Mouse (Mus musculus) MEL (cell line): ENCODE measurements around the gene Rgl3. TPM values are rescaled to one million over a fixed set of nuclear protein-coding genes. Genes with fewer than 3 reads are reported as not detected.

Source experiments
- DNase-seq: peaks from one replicate; pipeline ENCODE4 v3.0.0; 2011; ENCODE audit warnings: low read depth, low spot score
- H3K27ac ChIP-seq: 2 replicates; pipeline ENCODE4 v1.5.1; 2012; ENCODE audit warnings: low read depth, mild to moderate bottlenecking, control low read depth, low read length, moderate library complexity; ENCODE audit not compliant: control insufficient read depth
- H3K27me3 ChIP-seq, 2 experiments: fragments of 150-350 bp in 1 of 2; sonication (generic) in 1 of 2; 2 replicates each; pipeline ENCODE4 v1.6.1; 2012; ENCODE audit warnings: low read length in 2 of 2, mild to moderate bottlenecking in 2 of 2, improper control_type of control experiment in 1 of 2, moderate library complexity in 1 of 2; ENCODE audit not compliant: insufficient read depth in 2 of 2, control insufficient read depth in 1 of 2
- H3K36me3 ChIP-seq, 2 experiments: 2 replicates each; pipeline ENCODE4 v1.6.1; 2012 to 2014; ENCODE audit warnings: low read length in 2 of 2, improper control_type of control experiment in 1 of 2, inconsistent platforms in 1 of 2, mild to moderate bottlenecking in 1 of 2; ENCODE audit not compliant: insufficient read depth in 2 of 2, control insufficient read depth in 1 of 2
- H3K4me1 ChIP-seq, 2 experiments: fragments of 150-350 bp in 1 of 2; sonication (generic) in 1 of 2; 2 replicates each; pipeline ENCODE4 v1.6.1; 2012; ENCODE audit warnings: low read length in 2 of 2, improper control_type of control experiment in 1 of 2, mild to moderate bottlenecking in 1 of 2; ENCODE audit not compliant: insufficient read depth in 2 of 2, control insufficient read depth in 1 of 2
- H3K4me3 ChIP-seq, 2 experiments: fragments of 150-350 bp in 1 of 2; sonication (generic) in 1 of 2; 2 replicates each; pipeline ENCODE4 v1.5.1; 2012; ENCODE audit warnings: low read depth in 2 of 2, low read length in 2 of 2, mild to moderate bottlenecking in 2 of 2, moderate library complexity in 2 of 2, control low read depth in 1 of 2, improper control_type of control experiment in 1 of 2; ENCODE audit not compliant: control insufficient read depth in 1 of 2, insufficient read depth in 1 of 2
- H3K79me2 ChIP-seq: 2 replicates; pipeline ENCODE4 v1.6.1; 2012; ENCODE audit warnings: mild to moderate bottlenecking, low read length, moderate library complexity; ENCODE audit not compliant: control insufficient read depth, poor library complexity, insufficient read depth
- H3K9ac ChIP-seq: 2 replicates; pipeline ENCODE4 v1.6.1; 2012; ENCODE audit warnings: low read depth, mild to moderate bottlenecking, control low read depth, low read length, moderate library complexity; ENCODE audit not compliant: control insufficient read depth, poor library complexity, severe bottlenecking
- H3K9me3 ChIP-seq: fragments of 150-350 bp; sonication (generic); replicated peaks from 2 replicates; pipeline ENCODE4 v1.6.1; 2012; ENCODE audit warnings: mild to moderate bottlenecking, low read length, improper control_type of control experiment, moderate library complexity; ENCODE audit not compliant: insufficient read depth
- BHLHE40 ChIP-seq: IDR thresholded peaks from 2 replicates; pipeline ENCODE4 v1.6.1; 2012; ENCODE audit warnings: low read depth, mild to moderate bottlenecking, inconsistent platforms, low read length, improper control_type of control experiment, borderline replicate concordance
- CTCF ChIP-seq, 3 experiments: IDR thresholded peaks in 2 of 3; conservative IDR thresholded peaks in 1 of 3; 2 replicates each; pipeline ENCODE4 v1.5.1; 2011 to 2012; ENCODE audit warnings: low read length in 3 of 3, low read depth in 2 of 3, mild to moderate bottlenecking in 2 of 3, improper control_type of control experiment in 1 of 3, inconsistent platforms in 1 of 3, mixed read lengths in 1 of 3, moderate library complexity in 1 of 3; ENCODE audit not compliant: control insufficient read depth in 1 of 3, insufficient read depth in 1 of 3, poor library complexity in 1 of 3, severe bottlenecking in 1 of 3
- E2F4 ChIP-seq: IDR thresholded peaks from 2 replicates; pipeline ENCODE4 v1.6.1; 2011; ENCODE audit warnings: low read depth, low read length, improper control_type of control experiment, borderline replicate concordance
- ETS1 ChIP-seq: IDR thresholded peaks from 2 replicates; pipeline ENCODE4 v1.6.1; 2012; ENCODE audit warnings: low read depth, mild to moderate bottlenecking, inconsistent platforms, low read length, improper control_type of control experiment, moderate library complexity
- GABPA ChIP-seq: IDR thresholded peaks from 2 replicates; pipeline ENCODE4 v1.6.1; 2012; ENCODE audit warnings: low read depth, mild to moderate bottlenecking, inconsistent platforms, low read length, improper control_type of control experiment, moderate library complexity
- GATA1 ChIP-seq: IDR thresholded peaks from 2 replicates; pipeline ENCODE4 v1.6.1; 2011; ENCODE audit warnings: low read depth, low read length, improper control_type of control experiment
- HCFC1 ChIP-seq: IDR thresholded peaks from 2 replicates; pipeline ENCODE4 v1.6.1; 2012; ENCODE audit warnings: low read depth, mild to moderate bottlenecking, inconsistent platforms, low read length, improper control_type of control experiment, moderate library complexity
- JUND ChIP-seq: IDR thresholded peaks from 2 replicates; pipeline ENCODE4 v1.6.1; 2011; ENCODE audit warnings: low read depth, mild to moderate bottlenecking, improper control_type of control experiment, low read length
- KAT2A ChIP-seq: conservative IDR thresholded peaks from 2 replicates; pipeline ENCODE4 v1.6.1; 2012; ENCODE audit warnings: low read depth, low read length, improper control_type of control experiment, inconsistent platforms
- MAFK ChIP-seq: IDR thresholded peaks from 2 replicates; pipeline ENCODE4 v1.6.1; 2011; ENCODE audit warnings: low read depth, mild to moderate bottlenecking, low read length, improper control_type of control experiment, borderline replicate concordance
- MAX ChIP-seq: IDR thresholded peaks from 2 replicates; pipeline ENCODE4 v1.6.1; 2011; ENCODE audit warnings: low read length, improper control_type of control experiment
- MAZ ChIP-seq: IDR thresholded peaks from 2 replicates; pipeline ENCODE4 v1.6.1; 2012; ENCODE audit warnings: low read depth, mild to moderate bottlenecking, inconsistent platforms, low read length, improper control_type of control experiment
- MEF2A ChIP-seq: IDR thresholded peaks from 2 replicates; pipeline ENCODE4 v1.6.1; 2014; ENCODE audit warnings: low read depth, mild to moderate bottlenecking, inconsistent platforms, low read length, improper control_type of control experiment; ENCODE audit not compliant: poor library complexity, insufficient replicate concordance, severe bottlenecking; ENCODE audit errors: extremely low read depth
- MYB ChIP-seq: IDR thresholded peaks from 2 replicates; pipeline ENCODE4 v1.6.1; 2011; ENCODE audit warnings: mild to moderate bottlenecking, low read depth, low read length, improper control_type of control experiment
- MYC ChIP-seq: IDR thresholded peaks from 2 replicates; pipeline ENCODE4 v1.6.1; 2011; ENCODE audit warnings: low read depth, mild to moderate bottlenecking, low read length, improper control_type of control experiment, moderate library complexity
- NRF1 ChIP-seq: IDR thresholded peaks from 2 replicates; pipeline ENCODE4 v1.6.1; 2014; ENCODE audit warnings: low read depth, mild to moderate bottlenecking, inconsistent platforms, low read length, improper control_type of control experiment, moderate library complexity; ENCODE audit not compliant: poor library complexity, insufficient read depth, severe bottlenecking
- POLR2A ChIP-seq, 2 experiments: IDR thresholded peaks; 2 replicates each; pipeline ENCODE4 v1.6.1; 2011 to 2012; ENCODE audit warnings: low read length in 2 of 2, mild to moderate bottlenecking in 2 of 2, control low read depth in 1 of 2, improper control_type of control experiment in 1 of 2, low read depth in 1 of 2, moderate library complexity in 1 of 2; ENCODE audit not compliant: control insufficient read depth in 1 of 2, insufficient read depth in 1 of 2, poor library complexity in 1 of 2
- POLR2AphosphoS2 ChIP-seq: IDR thresholded peaks from 2 replicates; pipeline ENCODE4 v1.6.1; 2011; ENCODE audit warnings: low read length, improper control_type of control experiment
- RAD21 ChIP-seq: IDR thresholded peaks from 2 replicates; pipeline ENCODE4 v1.6.1; 2011; ENCODE audit warnings: mild to moderate bottlenecking, low read depth, low read length, improper control_type of control experiment
- SIN3A ChIP-seq: IDR thresholded peaks from 2 replicates; pipeline ENCODE4 v1.6.1; 2012; ENCODE audit warnings: low read length, improper control_type of control experiment, inconsistent platforms
- TAL1 ChIP-seq: IDR thresholded peaks from 2 replicates; pipeline ENCODE4 v1.6.1; 2012; ENCODE audit warnings: mild to moderate bottlenecking, inconsistent platforms, low read length, moderate library complexity, mixed read lengths
- TBP ChIP-seq: IDR thresholded peaks from 2 replicates; pipeline ENCODE4 v1.8.0; 2011; ENCODE audit warnings: low read depth, low read length, improper control_type of control experiment
- TCF12 ChIP-seq: IDR thresholded peaks from 2 replicates; pipeline ENCODE4 v1.6.1; 2014; ENCODE audit warnings: low read depth, mild to moderate bottlenecking, inconsistent platforms, low read length, improper control_type of control experiment, moderate library complexity
- UBTF ChIP-seq: IDR thresholded peaks from 2 replicates; pipeline ENCODE4 v1.6.1; 2012; ENCODE audit warnings: low read depth, mild to moderate bottlenecking, inconsistent platforms, low read length, improper control_type of control experiment, moderate library complexity, borderline replicate concordance; ENCODE audit not compliant: insufficient read depth
- USF1 ChIP-seq: IDR thresholded peaks from 2 replicates; pipeline ENCODE4 v1.6.1; 2014; ENCODE audit warnings: low read depth, mild to moderate bottlenecking, inconsistent platforms, low read length, improper control_type of control experiment, moderate library complexity
- USF2 ChIP-seq, 2 experiments: IDR thresholded peaks; 2 replicates each; pipeline ENCODE4 v1.6.1; 2011 to 2012; ENCODE audit warnings: improper control_type of control experiment in 2 of 2, low read length in 2 of 2, borderline replicate concordance in 1 of 2, inconsistent platforms in 1 of 2, low read depth in 1 of 2, mild to moderate bottlenecking in 1 of 2; ENCODE audit not compliant: insufficient read depth in 1 of 2
- ZC3H11A ChIP-seq: IDR thresholded peaks from 2 replicates; pipeline ENCODE4 v1.6.1; 2012; ENCODE audit warnings: low read depth, mild to moderate bottlenecking, inconsistent platforms, low read length, improper control_type of control experiment
- ZKSCAN1 ChIP-seq: IDR thresholded peaks from 2 replicates; pipeline ENCODE4 v1.6.1; 2012; ENCODE audit warnings: low read depth, mild to moderate bottlenecking, inconsistent platforms, low read length, improper control_type of control experiment, moderate library complexity
- polyA plus RNA-seq, 2 experiments: library from polyadenylated mRNA; stranded (reverse) in 1 of 2; unstranded in 1 of 2; fragments of >175 nt in 1 of 2; fragments of >200 nt in 1 of 2; gene quantifications; 2 replicates each; pipeline versions ENCODE4 v1.2.1 to v1.2.4; 2012; ENCODE audit warnings: low replicate concordance in 2 of 2, low read depth in 1 of 2; ENCODE audit not compliant: insufficient read length in 2 of 2, insufficient read depth in 1 of 2, missing spikeins in 1 of 2
- total RNA-seq: library from RNA; depleted of rRNA; stranded (reverse); fragments of 300-350 nt; gene quantifications from 2 replicates; pipeline ENCODE4 v1.2.3, GENCODE M21; 2012

The Rgl3 gene
- total and polyA plus RNA-seq, 3 experiments = not detected

DNA sequence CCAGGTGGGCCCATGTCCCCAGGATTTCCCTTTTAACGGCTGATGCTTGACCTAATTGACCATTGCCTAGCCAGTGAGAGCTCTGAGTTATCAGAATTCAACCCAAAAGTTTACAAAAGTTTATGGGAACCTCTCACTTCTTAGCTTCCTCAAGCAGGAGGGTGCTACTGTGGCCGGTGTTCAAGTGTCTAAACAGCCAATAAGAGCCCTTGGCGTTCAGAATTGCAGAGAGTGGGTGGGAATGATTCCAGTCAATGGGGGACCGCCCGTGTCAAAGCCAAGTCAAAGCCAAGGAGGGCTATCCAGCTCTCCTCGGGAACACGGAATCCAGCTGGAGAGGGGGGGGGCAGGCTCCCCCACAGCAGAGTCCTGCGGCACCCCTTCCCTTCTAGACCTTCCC lies 41.1 kb downstream of the Rgl3 start:
- no peaks in the 10 kb centered on the region for H3K9me3 ChIP-seq
- H3K27ac ChIP-seq = no peak overlapping the region
- H3K36me3 ChIP-seq = peaks cover 0 to 6% of the 10 kb centered on the region in 2 experiments; a peak in 2 of 4 replicates
- no peaks in the 10 kb centered on the region for H3K79me2 ChIP-seq
- peaks cover 0 to 13% of the 10 kb centered on the region in 2 experiments; a peak in 2 of 4 replicates for H3K4me1 ChIP-seq
- H3K9ac ChIP-seq = no peak overlapping the region
- TF ChIP-seq TCF12 = no peak
- TF ChIP-seq TBP = no peak
- TF ChIP-seq GATA1 = no peak
- TF ChIP-seq MAZ = no peak
- no peak for TF ChIP-seq MAX
- TF ChIP-seq BHLHE40 = no peak
- TF ChIP-seq RAD21 = no peak
- no peak for TF ChIP-seq MYC
- no peak for TF ChIP-seq MAFK
- no peak for TF ChIP-seq ZKSCAN1
- TF ChIP-seq USF2 (IDR thresholded peaks at IDR 0.05; ENCODE audit: borderline replicate concordance in 1 of 2, insufficient read depth in 1 of 2, low read depth in 1 of 2, low read length in 2 of 2) = no peak
- H3K27me3 ChIP-seq = no peaks in the 10 kb centered on the region
- H3K4me3 ChIP-seq = no peak overlapping the region
- peak; percentile 64 for DNase-seq

DNA sequence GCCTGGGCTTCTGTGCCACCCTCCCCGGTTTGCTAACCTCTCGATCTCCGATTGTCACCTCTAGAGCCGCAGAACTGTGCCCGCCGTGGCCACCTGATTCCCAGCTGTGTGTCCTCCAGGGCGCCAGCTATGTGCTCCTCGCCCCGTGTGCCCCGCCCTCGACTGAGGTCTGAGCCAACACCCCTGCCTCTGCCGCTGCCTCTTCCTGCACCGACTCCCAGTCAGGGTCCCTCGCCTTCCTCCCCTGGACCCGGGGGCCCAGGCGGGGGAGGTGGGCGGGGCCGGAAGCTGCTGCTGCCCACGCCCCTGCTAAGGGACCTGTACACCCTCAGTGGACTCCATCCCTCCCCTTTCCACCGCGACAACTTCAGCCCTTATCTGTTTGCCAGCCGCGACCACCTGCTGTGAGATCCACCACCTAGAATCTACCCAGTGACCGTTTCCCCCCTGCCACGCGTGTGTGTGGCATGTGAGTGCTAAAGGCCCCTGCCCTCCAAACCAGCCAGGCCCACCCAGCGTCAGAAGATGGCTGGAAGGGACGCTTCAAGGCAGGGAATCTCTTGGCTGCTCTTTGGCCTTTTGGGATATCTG lies 41.6 kb downstream of the Rgl3 start:
- Histone ChIP-seq H3K4me3 (peak overlapping the region; percentile 40 to 41), H3K79me2 (no peaks in the 10 kb centered on the region), H3K9ac (peak overlapping the region; percentile 48), H3K36me3 (peaks cover 0 to 6% of the 10 kb centered on the region in 2 experiments; a peak in 2 of 4 replicates), H3K9me3 (no peaks in the 10 kb centered on the region), H3K4me1 (peaks cover 0 to 13% of the 10 kb centered on the region in 2 experiments; a peak in 2 of 4 replicates), H3K27me3 (no peaks in the 10 kb centered on the region), H3K27ac (0 out of 2 replicates have a peak overlapping the region, but pooled peaks have one; percentile 1)
- TF ChIP-seq ZKSCAN1 = no peak
- no peak for TF ChIP-seq MAFK
- TF ChIP-seq ETS1 = no peak
- TF ChIP-seq NRF1 = no peak
- no peak for TF ChIP-seq ZC3H11A
- TF ChIP-seq CTCF (IDR thresholded peaks at IDR 0.05 in 2 of 3, conservative IDR thresholded peaks at IDR 0.05 in 1 of 3; ENCODE audit: control insufficient read depth in 1 of 3, insufficient read depth in 1 of 3, low read depth in 2 of 3, low read length in 3 of 3, poor library complexity in 1 of 3, severe bottlenecking in 1 of 3) = 0 out of 6 replicates have a peak, but pooled peaks of 1 of the 3 experiments have one; percentile 1
- no peak for TF ChIP-seq JUND
- peak; percentile 54; the same call in 1 of the 2 replicates for TF ChIP-seq GATA1
- peak; percentile 49 to 53; a peak in 2 of 4 replicates for TF ChIP-seq POLR2A (IDR thresholded peaks at IDR 0.05; ENCODE audit: control insufficient read depth in 1 of 2, insufficient read depth in 1 of 2, low read depth in 1 of 2, low read length in 2 of 2, poor library complexity in 1 of 2)
- TF ChIP-seq E2F4 = no peak
- no peak for TF ChIP-seq POLR2AphosphoS2
- peak; percentile 60 for TF ChIP-seq TAL1
- TF ChIP-seq USF1 = no peak
- TF ChIP-seq MEF2A = no peak
- no peak for TF ChIP-seq GABPA
- no peak for TF ChIP-seq HCFC1
- no peak for TF ChIP-seq MYB
- TF ChIP-seq TBP = 0 out of 2 replicates have a peak, but pooled peaks have one; percentile 8
- peak; percentile 41; the same call in 1 of the 2 replicates for TF ChIP-seq UBTF
- no peak for TF ChIP-seq SIN3A
- TF ChIP-seq MAZ = no peak
- TF ChIP-seq KAT2A = no peak
- no peak for TF ChIP-seq MYC
- peak; percentile 93 for DNase-seq
